Mouse (Mus musculus): ENCODE measurements around the gene Mif.

Gene Mif

DNA sequence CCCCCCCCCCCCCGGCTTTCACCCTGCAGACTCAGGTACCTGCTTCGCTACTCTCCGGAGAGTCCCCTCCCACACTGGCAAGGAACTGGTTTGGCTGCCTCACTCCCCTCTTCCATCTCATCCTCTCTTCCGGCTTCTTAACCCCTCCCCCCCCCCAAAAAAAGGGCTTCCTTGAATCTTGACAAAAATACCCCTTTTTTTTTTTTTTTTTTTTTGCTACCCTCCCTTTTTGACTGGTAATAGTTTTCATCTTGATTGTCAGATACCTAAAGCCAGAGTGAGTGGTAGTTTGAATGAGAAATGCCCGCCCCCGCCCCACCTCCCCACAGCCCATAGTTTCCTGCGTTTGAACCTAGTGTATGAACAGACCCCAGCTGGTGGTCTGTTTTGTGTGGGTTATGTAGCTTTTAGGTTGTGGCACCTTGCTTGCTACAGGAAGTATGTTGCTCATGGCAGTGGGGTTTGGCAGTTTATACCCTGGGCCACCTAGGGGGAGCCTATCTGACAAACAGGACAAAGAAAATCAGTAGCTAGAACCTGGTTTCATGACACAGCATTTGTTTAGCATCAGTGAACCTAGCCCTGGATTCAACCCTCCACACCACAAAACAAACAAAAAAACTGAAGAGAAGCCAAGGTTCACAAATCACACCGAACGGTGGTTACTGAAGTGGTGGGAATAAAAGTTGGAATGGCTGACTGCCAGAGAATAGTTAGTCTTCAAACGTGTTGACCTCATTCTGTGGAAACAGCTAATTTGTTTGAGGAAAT lies 24.1 kb downstream of the Mif start:
- DNase-seq (ENCODE audit: low spot score): no peak

DNA sequence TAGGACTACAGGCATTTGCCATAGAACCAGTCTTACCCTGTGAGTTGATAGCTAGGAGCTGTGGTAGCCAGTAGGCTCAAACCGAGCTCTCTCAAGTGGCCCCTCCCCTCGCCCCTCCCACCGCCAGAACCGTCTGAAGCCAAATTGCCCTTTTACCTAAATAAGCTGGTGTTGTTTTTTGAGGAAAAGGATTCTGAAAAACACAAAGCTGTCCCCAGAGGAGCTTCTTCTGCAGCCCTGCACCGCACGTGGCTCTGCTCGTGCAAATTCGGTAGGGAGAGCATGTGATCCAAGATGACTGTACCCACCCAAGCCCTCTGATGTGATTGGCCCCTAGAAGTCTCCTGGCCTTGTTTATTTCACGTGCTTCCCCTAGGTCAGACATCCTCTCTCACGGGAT lies 24.7 kb downstream of the Mif start:
- DNase-seq (ENCODE audit: low spot score): peak; percentile 64

DNA sequence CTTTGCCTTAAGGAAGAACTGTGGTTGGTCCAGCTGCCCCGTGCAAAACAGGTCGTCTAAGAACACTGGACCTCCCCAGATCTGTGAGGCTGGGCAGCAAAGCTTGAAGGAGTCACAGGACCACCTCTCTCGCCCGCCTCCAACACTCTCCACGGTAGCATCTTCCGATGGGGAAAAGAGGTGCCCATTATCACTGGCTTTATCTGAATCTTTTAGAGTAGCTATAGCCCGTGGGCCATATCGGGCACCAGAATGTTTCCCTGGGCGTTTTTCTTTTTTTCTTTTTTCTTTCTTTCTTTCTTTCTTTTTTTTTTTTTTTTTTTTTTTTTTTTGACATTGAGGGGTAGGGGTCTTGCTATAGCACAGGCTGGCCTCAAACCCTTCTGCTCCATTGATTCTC lies 25.3 kb downstream of the Mif start:
- no peak for DNase-seq (ENCODE audit: low spot score)

DNA sequence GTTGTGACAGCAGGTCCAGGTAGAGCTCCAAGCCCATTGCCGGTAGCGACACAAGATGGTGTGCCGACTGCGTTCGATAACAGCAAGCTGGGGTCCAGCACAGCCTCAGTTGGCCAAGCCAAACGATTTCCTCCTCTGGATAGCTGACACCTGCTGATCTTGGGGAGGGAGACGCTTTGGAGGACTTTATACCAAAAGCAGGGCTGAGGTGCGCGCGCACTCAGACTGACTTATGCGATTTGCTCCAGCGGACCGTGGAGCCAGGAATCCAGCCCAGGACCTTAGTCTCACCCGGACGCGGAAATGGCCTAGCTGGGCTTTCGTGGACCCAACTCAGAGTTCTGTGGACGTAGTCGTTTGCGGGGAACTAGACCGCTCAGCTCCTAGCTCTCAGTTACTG lies 25.8 kb downstream of the Mif start:
- no peak for DNase-seq (ENCODE audit: low spot score)

DNA sequence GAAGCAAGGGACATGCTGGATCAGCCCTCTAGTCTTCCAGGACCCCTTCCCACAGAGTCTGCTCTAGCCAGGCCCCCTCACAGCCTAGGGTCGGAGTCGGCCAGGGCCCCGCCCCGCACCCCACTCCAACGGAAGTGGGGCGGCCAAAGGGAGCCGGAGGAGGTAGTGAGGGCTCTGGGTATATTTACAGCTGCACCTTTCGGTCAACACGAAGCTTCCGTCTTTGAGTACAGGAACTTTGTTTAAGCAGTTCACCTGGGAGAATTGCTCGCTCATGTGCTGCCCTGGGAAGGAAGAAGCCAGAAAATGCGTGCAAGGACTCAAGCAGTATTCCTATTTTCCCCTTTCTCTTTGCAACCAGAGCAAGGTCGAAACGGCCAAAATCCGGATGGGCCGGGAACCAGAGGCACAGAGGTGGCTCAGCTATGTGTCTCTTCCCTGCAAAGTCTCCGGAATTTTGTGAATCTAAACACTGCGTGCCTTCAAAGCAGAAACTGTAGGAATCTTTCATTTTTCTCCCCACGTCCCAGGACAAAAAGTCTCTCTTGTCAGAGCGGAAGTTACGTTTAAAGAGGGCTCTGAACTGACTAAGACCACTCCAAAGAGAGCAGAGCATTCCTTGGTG lies 26.5 kb downstream of the Mif start:
- DNase-seq (ENCODE audit: low spot score): no peak

DNA sequence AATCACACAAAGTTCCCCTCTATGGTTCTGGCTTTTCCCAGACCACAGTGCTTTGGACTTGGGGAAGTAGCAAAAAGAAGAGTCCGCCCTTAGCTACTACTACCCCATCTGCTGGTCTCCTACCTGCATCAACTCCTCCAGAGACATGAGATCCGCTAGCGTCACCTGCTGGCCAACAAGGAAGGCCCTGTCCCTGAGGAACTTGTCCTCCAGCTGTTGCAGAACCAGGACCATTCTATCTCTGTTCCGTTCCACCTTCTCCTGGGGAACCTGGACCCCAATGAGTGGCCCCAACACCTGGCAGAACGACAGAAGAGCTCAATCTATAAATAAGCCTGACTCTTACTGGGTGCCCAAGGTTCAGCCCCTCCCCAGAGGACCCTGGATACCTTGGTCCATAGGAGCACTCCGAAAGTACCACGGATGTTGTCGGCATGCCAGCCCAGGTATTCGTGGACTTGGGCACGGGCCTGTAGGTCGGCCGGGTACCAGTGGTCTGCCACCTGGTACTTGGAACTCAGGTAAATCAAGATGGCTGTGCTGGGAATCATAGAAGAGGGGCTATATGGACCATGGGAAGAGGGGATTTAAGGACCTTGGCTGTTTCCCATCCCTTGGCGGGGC lies 27.7 kb downstream of the Mif start:
- DNase-seq (ENCODE audit: low spot score): no peak

DNA sequence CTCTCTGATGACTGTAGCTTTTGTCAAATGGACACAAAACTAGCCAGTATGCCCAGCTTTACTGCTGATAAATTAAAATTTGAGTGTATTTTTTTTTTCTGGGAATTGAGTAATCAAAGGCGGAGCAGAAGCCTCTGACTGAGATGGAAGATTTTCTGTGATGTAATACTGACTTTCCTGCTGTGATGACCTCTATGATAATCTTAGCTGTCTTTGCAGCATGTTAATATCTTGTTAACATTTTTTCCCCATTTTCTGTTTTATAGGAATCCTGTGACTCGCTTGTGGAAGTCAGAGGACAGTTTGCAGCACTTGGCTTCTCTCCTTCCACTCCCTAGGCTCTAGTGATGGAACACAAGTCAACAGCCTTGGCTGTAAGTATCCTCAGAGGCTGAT lies 29.8 kb downstream of the Mif start:
- no peak for DNase-seq (ENCODE audit: low spot score)

DNA sequence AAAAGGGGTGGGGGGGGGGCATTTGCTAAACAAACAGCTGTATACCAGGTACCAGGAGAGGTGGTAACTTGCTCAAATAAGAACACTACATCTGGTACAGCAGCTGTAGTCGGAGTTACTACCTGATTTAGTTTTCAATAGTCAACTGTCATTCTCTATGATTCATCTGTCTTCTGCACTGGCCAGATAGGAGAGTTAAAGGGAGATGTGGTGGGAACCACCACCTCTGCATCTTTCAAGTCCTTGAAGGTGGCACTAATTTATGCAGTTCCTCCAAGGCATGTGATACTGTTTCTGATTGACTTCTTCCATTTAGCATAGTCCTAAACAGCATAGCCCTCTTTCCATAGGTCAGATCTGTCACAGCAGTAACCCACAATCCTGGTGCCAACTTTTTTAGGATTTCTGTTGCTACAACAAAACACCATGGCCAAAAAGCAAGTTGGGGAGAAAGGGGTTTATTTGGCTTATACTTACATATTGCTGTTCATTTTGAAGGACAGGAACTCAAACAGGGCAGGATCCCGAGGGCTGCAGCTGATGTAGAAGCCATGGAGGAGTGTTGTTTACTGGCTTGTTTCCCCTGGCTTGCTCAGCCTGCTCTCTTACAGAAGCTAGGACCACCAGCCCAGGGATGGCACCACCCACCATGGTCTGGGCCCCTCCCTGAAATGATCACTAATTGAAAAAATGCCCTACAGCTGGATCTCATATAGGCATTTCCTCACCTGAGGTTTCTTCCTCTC lies 30.3 kb downstream of the Mif start:
- no peak for DNase-seq (ENCODE audit: low spot score)

DNA sequence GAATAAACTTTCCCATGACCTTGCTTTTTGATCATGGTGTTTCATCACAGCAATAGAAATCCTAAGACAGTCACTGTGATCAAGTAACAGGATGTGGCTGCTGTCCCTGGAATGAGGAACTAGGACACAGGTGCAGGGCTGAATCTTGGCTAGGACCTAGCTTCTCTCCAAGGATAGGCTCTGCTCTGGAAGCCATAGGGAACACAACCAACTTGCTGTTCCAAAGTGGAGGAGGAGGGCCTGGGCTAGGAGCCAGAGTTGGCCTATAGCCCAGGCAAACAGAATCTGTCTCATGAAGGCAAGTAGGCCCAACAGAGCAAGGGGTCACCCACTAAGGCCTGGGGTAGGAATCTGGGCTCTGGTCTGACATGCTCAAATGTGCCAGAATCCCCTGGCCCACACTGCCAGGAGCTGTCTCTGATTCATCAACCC lies 31.5 kb downstream of the Mif start:
- DNase-seq (ENCODE audit: low spot score): peak; percentile 37

DNA sequence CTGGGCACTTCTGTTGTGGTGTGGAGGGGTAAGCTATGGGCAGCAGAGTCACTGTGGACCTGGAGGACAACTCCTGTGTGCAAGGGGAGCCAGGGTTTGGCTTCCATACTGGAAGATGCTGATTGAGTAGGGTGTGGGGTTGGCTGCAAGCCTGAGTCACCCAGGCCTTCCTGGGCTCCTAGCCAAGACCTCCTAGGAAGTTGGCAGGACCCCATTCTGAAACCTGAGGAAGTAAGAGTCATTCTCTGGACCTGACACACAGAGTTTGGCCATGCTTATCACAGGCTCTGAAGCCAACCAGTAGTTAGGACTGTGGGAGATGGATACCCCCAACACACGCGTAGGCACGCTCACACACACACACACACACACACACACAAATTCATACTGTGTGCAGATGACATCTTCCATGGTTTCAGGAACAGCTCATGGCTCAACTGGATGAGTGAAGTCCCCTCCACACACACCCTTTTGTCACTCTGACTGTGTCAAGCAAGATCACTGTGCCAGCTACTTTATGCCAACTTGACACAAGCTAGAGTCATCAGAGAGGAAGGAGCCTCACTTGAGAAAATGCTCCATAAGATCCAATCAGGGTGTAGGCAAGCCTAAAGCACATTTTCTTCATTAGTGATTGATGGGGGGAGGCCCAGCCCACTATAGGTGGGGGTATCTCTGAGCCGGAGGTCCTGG lies 32.2 kb downstream of the Mif start:
- DNase-seq (ENCODE audit: low spot score): peak; percentile 75

DNA sequence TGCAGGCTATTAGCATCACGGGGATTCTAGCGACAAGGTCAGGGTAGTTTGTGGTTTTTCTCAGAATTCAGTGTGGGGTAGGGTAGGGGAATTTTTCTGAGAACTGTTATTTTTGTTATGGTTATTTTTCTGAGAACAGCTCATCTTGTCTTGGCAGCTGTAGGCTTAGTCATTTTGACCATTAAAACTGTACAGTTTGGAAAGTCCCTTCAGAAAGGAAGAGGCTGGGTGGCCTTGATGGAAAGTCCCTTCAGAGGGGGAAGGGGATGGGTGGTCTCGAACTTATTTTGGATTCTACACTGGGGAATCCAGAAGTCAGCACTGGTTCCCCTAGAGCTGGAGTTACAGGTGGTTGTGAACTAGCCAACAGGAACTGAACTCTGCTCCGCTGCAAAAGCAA lies 35.5 kb downstream of the Mif start:
- DNase-seq (ENCODE audit: low spot score): no peak

DNA sequence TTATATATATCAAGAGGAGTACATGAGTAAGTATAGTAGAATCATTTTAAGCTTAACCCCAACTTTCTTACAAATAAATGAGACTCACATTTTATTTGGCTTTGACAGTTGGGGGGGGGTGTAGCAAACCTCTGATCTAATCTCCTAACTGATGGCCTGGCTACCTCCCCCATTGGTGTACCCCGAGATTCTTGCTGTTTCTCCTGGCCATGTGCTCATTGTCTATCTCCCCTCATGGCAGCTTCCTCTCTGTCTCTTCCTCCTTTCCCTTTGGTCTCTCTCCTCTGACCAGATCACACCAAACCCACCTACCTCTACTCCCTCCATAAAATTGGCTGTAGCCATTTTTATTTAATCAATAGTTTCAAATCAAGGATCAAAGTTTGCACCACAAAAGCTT lies 36.3 kb downstream of the Mif start:
- no peak for DNase-seq (ENCODE audit: low spot score)

DNA sequence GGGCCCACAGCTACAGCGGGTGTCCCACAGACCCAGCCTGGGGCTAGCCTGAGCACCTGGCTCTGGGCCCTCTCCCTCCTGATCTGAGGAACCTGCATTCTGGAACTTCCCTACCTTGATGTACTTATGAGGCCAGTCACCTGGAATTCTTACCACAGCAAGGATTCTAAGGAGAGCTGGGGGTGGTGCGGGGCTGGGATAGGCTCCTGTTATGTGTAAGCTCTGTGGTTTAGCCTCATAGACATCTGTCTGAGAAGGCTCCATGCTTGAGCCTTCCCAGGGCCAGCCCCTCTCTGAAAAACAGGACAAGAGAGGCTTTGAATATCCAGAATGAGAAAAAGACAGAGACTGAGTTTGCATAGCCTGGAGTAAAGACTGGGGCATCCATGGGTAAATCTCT lies 37.6 kb downstream of the Mif start, which contains the start of gene Gstt4:
TSS of gene Gstt4 (minus strand) at position 101 of the 400 bp plus-strand sequence.
- no peak for DNase-seq (ENCODE audit: low spot score)

DNA sequence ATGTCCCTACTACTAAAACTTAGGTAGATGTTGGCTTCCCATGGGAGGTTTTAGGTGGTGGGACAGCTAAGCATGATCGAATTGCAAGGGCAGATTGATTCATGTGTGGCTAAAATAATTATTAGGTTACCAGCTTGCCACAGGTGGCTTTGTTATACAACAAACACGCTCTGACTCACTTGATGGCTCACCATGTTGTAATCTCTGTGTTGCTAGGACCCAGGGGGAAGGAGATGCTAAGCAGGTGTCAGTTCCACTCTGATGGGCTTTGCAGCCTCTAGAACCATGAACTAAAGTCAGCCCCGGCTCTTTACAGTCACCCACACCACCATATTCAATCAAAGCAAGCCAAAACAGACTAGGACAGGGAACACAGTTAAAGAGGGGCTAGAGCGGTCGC lies 40.2 kb downstream of the Mif start:
- DNase-seq (ENCODE audit: low spot score): no peak

DNA sequence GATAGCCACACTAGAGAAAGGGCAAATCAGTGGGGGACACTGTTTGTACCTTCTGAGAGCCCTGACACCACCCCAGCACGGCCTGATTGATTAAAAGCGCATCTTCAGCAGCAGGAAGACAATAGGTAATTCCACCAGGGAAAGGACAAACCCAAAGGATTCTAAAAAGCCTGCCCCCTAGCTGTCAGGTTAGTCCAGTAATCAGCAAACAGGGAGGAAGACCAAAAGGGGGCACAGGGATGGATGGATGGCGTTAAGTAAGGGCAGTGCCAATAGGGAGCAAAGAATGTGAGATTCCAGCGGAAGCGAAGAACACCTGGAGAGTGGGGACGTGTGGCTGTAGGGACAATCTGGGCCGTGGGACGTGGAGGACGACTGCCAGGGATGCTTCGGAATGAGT lies 41.4 kb downstream of the Mif start:
- DNase-seq (ENCODE audit: low spot score): no peak

All from MN1 (cell line).